Mouse (Mus musculus) monocyte, adult 59 days (primary cell): ENCODE data around the gene Olfr98. TPM values are rescaled to one million over a fixed set of nuclear protein-coding genes. Genes with fewer than 3 reads are reported as not detected.

Source experiments
- total RNA-seq, 2 experiments: library from RNA; stranded (reverse); gene quantifications; one replicate each; pipeline ENCODE4 v1.2.4; 2023

Gene Olfr98
- not detected for total RNA-seq

GRCm38 (mm10) chr17:37263626-37264025 is at the start of gene Olfr98:
TSS of gene Olfr98 (minus strand) at chr17:37263749.

DNA sequence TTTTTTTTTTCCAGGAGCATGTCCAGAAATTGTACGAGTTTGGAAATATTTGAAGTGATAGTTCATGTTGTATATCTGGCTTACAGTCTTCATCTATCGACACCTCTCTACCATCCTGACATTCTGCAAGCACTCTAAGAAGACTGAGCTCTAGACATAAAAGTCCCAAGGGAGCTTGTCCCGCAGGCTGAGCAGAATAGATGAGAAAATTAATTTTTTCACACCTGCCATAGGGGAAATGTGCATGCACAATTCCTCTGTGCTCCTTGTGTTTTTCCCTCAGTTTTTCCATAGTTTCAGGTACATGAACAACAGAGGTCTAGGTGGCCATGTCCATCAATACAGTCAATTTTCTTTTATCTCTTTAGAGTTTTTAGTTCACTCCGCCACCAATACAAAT is 40.7 kb upstream of the Olfr98 start, which contains the start of gene Olfr101:
Olfr101 (minus strand) TSS at position 101 of the 400 bp plus-strand sequence.

GRCm38 (mm10) chr17:37283360-37283759 is 19.8 kb upstream of the Olfr98 start, which contains the start of gene Olfr99:
TSS of gene Olfr99 (minus strand) at chr17:37283460.

DNA sequence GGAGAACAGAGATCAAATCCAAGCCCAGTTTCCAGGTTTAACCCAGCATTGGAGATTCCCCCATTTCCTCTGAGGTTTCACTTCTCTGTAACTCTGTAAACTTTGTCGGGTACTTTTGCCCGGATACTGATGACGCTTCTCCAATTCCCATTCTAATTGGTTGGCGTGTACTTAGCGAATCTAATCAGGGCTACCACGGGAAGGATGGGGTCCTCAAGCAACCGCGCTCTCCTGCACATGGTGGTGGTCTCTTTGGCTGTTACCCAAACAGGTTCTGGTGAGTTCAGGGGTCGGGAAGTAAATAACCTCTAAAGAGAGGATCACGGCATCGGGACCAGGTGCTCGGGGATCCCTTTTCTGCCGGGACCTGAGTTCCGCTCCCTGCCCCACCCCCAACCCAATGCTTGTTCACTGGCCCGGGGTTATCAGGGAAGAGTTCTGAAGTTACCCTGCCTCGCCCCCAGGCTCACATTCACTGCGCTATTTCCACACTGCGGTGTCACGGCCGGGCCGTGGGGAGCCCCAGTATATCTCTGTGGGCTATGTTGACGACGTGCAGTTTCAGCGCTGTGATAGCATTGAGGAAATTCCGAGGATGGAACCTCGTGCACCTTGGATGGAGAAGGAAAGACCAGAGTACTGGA is 6.6 kb upstream of the Olfr98 start, which contains the start of gene H2-M3:
H2-M3 (plus strand) TSS at position 163 of the 644 bp plus-strand sequence.

DNA sequence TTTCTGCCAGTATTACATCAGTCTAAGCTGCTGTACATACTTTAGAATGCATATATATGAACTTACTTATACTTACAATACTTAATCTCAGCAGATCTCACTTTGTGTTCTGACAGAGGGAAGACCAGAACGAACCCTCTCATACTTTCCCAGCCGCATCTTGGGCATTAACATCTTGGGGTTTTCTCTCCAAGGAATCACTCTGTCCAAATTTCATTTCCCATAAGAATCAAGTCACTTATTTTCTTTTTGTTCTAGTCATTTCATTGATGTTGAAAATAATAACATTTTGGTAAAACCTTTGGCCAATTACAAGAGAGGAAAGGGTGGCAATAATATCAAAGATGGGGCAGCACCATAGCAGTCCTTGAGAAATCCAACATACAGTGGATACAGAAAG is 26.3 kb downstream of the Olfr98 start, which contains the start of gene Olfr97:
Olfr97 (minus strand) TSS at position 101 of the 400 bp plus-strand sequence.

DNA sequence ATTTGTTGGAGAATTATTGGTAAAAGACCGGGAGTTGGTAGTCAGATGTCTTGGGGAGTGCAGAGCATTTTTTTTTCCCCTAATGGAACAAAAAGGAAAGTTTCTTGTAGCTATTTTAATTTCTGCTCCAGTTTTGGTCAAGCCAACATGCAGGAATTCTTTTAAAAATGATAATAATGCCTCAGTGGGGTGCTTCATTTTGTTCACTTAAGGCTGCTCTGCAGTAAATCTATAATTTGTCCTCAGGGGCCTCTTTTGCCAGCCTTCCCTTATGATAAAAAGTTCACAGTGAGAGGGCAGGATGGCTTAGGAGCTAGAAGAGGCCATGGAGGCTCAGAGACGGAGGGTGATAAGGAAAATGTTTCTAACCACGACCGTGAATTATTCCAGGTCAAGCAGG is 43.7 kb downstream of the Olfr98 start, which contains the start of gene Olfr96:
Olfr96 (plus strand) TSS at position 301 of the 400 bp plus-strand sequence.

DNA sequence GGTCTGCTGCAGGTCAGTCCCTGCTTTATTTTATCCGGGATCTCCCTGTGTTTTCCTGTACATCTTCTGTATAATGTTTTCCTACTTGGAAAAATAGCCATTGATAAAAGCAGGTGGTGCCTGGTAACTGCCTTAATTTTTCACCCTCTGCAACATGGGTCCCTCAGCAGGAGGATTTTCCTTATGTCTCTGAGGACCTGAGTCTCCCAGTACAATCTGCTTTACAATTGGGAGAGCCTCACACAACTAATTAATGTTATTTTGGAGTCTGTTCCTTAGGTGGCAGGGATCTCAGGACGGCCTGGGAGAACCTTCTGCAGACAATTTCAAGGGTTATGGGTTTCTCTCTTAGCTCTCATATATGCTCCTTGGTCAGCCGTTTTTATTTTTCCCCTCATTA is 50.5 kb downstream of the Olfr98 start, which contains the start of gene Olfr95:
Olfr95 (minus strand) TSS at position 101 of the 400 bp plus-strand sequence.

Other genes with a start within 250 kb of the Olfr98 start
- not detected for gene Mog, start 240.4 kb downstream of the Olfr98 start, total RNA-seq
- 10 to 100 TPM; 20.2 to 28.2 TPM for gene Gabbr1, start 217.8 kb downstream of the Olfr98 start, total RNA-seq
- under 1 TPM; 0.29 to 0.58 TPM for gene Olfr90, start 175.2 kb downstream of the Olfr98 start, total RNA-seq
- not detected for gene Olfr91, start 165.5 kb downstream of the Olfr98 start, total RNA-seq
- gene Olfr92, start 143.7 kb downstream of the Olfr98 start, total RNA-seq = not detected
- gene Olfr93, start 102.3 kb downstream of the Olfr98 start, total RNA-seq = not detected
- 10 to 100 TPM in 1 of 2 experiments, 1 to 10 TPM in 1; 6.6 to 10.8 TPM for gene Ubd, start 69.9 kb downstream of the Olfr98 start, total RNA-seq
- not detected for gene Olfr94, start 62.8 kb downstream of the Olfr98 start, total RNA-seq
- not detected for gene Olfr95, start 50.6 kb downstream of the Olfr98 start, total RNA-seq
- gene Olfr96, start 43.6 kb downstream of the Olfr98 start, total RNA-seq = not detected
- gene Olfr97, start 26.4 kb downstream of the Olfr98 start, total RNA-seq = not detected
- 10 to 100 TPM; 29.0 to 30.6 TPM for gene H2-M3, start 6.5 kb upstream of the Olfr98 start, total RNA-seq
- gene Olfr99, start 19.7 kb upstream of the Olfr98 start, total RNA-seq = not detected
- gene Olfr101, start 40.6 kb upstream of the Olfr98 start, total RNA-seq = not detected
- not detected for gene Olfr102, start 53.3 kb upstream of the Olfr98 start, total RNA-seq
- gene Olfr103, start 75.9 kb upstream of the Olfr98 start, total RNA-seq = not detected
- not detected for gene Olfr104-ps, start 95.8 kb upstream of the Olfr98 start, total RNA-seq
- gene Olfr105-ps, start 115.3 kb upstream of the Olfr98 start, total RNA-seq = not detected
- not detected for gene Olfr106-ps, start 126.6 kb upstream of the Olfr98 start, total RNA-seq
- not detected for gene Olfr107, start 135.5 kb upstream of the Olfr98 start, total RNA-seq
- not detected for gene Olfr108, start 181.7 kb upstream of the Olfr98 start, total RNA-seq
- gene Olfr109, start 195.2 kb upstream of the Olfr98 start, total RNA-seq = not detected
- gene H2-M2, start 219.8 kb upstream of the Olfr98 start, total RNA-seq = 1 to 10 TPM; 7.7 to 9.7 TPM
- gene Olfr110, start 228.7 kb upstream of the Olfr98 start, total RNA-seq = under 1 TPM in 1 of 2 experiments, not detected in 1; 0.64 TPM
- gene Olfr111, start 244.3 kb upstream of the Olfr98 start, total RNA-seq = 1 to 10 TPM in 1 of 2 experiments, under 1 TPM in 1; 0.68 to 1.2 TPM